Mouse (Mus musculus): ENCODE measurements around the gene Pbx4. TPM values are rescaled to one million over a fixed set of nuclear protein-coding genes. Genes with fewer than 3 reads are reported as not detected.

Gene Pbx4
- polyA plus RNA-seq, 1 experiment from 2014 or later, result 62.3 TPM

- H3K9me3 ChIP-seq (ENCODE audit: control insufficient read depth, low read length), result no peaks in the 10 kb centered on the region
- H3K27me3 ChIP-seq (ENCODE audit: control insufficient read depth, insufficient read depth, low read length), result peaks cover 1% of the 10 kb centered on the region; the same call in 1 of the 2 replicates
- H3K4me1 ChIP-seq (ENCODE audit: control insufficient read depth, insufficient read depth, low read length), result no peaks in the 10 kb centered on the region
- H3K27ac ChIP-seq (replicated peaks; ENCODE audit: low read depth, low read length), result no peak overlapping the region
- WGBS, result 13% methylated on average over 9 of the region's 9 CpGs
- no peak overlapping the region for H3K4me3 ChIP-seq (replicated peaks; ENCODE audit: low read depth, low read length)
- H3K36me3 ChIP-seq (ENCODE audit: control insufficient read depth, insufficient read depth, low read length), result peaks cover 24% of the 10 kb centered on the region
- DNase-seq (peak; percentile 85), ATAC-seq (ENCODE audit: low FRiP score, low TSS enrichment) (no peak)
- H3K9ac ChIP-seq (replicated peaks; ENCODE audit: low read length), result no peak overlapping the region
- no peak overlapping the region for H3K4me2 ChIP-seq (ENCODE audit: low read length)
Measured at GRCm38 (mm10) chr8:69874155-69874554, 41.9 kb downstream of the Pbx4 start.

- H3K36me3 ChIP-seq (ENCODE audit: control insufficient read depth, insufficient read depth, low read length), result peaks cover 24% of the 10 kb centered on the region
- 92% methylated on average over 13 of the region's 13 CpGs for WGBS
- H3K4me3 ChIP-seq (replicated peaks; ENCODE audit: low read depth, low read length), result no peak overlapping the region
- no peaks in the 10 kb centered on the region for H3K9me3 ChIP-seq (ENCODE audit: control insufficient read depth, low read length)
- H3K9ac ChIP-seq (replicated peaks; ENCODE audit: low read length), result no peak overlapping the region
- no peak overlapping the region for H3K27ac ChIP-seq (replicated peaks; ENCODE audit: low read depth, low read length)
- no peak for DNase-seq
- no peak overlapping the region for H3K4me2 ChIP-seq (ENCODE audit: low read length)
- H3K27me3 ChIP-seq (ENCODE audit: control insufficient read depth, insufficient read depth, low read length), result peaks cover 6% of the 10 kb centered on the region
- no peaks in the 10 kb centered on the region for H3K4me1 ChIP-seq (ENCODE audit: control insufficient read depth, insufficient read depth, low read length)
- ATAC-seq (ENCODE audit: low FRiP score, low TSS enrichment), result no peak
Measured at GRCm38 (mm10) chr8:69874654-69875053, 42.4 kb downstream of the Pbx4 start.

DNA sequence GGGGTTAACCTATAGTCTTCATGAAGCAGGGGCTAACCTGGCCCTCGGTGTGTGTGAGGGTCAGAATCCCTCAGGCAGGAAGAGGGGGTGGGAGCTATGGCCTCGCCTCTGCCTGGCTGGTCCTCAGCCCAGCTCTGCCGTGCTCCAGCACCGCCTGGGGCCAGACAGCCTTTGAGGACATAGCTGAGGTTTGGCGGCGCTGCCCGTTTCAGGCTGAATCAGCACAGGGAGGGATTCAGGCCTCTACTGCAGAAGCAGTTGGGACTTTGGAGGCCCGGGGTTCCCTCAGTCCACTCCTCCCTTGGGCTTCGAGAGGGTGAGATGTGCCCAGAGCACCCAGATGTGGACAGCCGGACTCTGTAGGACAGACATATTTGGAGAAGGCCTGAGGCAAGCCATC lies 43.8 kb downstream of the Pbx4 start:
- no peak for DNase-seq
- H3K9ac ChIP-seq (replicated peaks; ENCODE audit: low read length), result no peak overlapping the region; the same call in 1 of the 2 replicates
- no peak overlapping the region for H3K4me2 ChIP-seq (ENCODE audit: low read length)
- peaks cover 15% of the 10 kb centered on the region; the same call in 1 of the 2 replicates for H3K36me3 ChIP-seq (ENCODE audit: control insufficient read depth, insufficient read depth, low read length)
- 44% methylated on average over 10 of the region's 10 CpGs for WGBS
- no peak overlapping the region for H3K4me3 ChIP-seq (replicated peaks; ENCODE audit: low read depth, low read length)
- no peak for ATAC-seq (ENCODE audit: low FRiP score, low TSS enrichment)
- H3K9me3 ChIP-seq (ENCODE audit: control insufficient read depth, low read length), result no peaks in the 10 kb centered on the region
- peaks cover 21% of the 10 kb centered on the region for H3K27me3 ChIP-seq (ENCODE audit: control insufficient read depth, insufficient read depth, low read length)
- H3K27ac ChIP-seq (replicated peaks; ENCODE audit: low read depth, low read length), result no peak overlapping the region
- H3K4me1 ChIP-seq (ENCODE audit: control insufficient read depth, insufficient read depth, low read length), result no peaks in the 10 kb centered on the region

- WGBS, result 71% methylated on average over 10 of the region's 10 CpGs
- Histone ChIP-seq H3K27ac (replicated peaks; ENCODE audit: low read depth, low read length) (no peak overlapping the region), H3K9me3 (ENCODE audit: control insufficient read depth, low read length) (no peaks in the 10 kb centered on the region), H3K9ac (replicated peaks; ENCODE audit: low read length) (no peak overlapping the region), H3K27me3 (ENCODE audit: control insufficient read depth, insufficient read depth, low read length) (peaks cover 30% of the 10 kb centered on the region), H3K4me1 (ENCODE audit: control insufficient read depth, insufficient read depth, low read length) (no peaks in the 10 kb centered on the region), H3K4me2 (ENCODE audit: low read length) (no peak overlapping the region), H3K36me3 (ENCODE audit: control insufficient read depth, insufficient read depth, low read length) (peaks cover 8% of the 10 kb centered on the region; the same call in 1 of the 2 replicates), H3K4me3 (replicated peaks; ENCODE audit: low read depth, low read length) (no peak overlapping the region)
- ATAC-seq (ENCODE audit: low FRiP score, low TSS enrichment) (no peak), DNase-seq (no peak)
Measured at GRCm38 (mm10) chr8:69876967-69877366, 44.7 kb downstream of the Pbx4 start.

GRCm38 (mm10) chr8:69877396-69877795 lies 45.1 kb downstream of the Pbx4 start:
- H3K9me3 ChIP-seq (ENCODE audit: control insufficient read depth, low read length), result no peaks in the 10 kb centered on the region
- DNase-seq (no peak), ATAC-seq (ENCODE audit: low FRiP score, low TSS enrichment) (no peak)
- 85% methylated on average over 4 of the region's 4 CpGs for WGBS
- H3K4me3 ChIP-seq (replicated peaks; ENCODE audit: low read depth, low read length), result no peak overlapping the region
- H3K4me2 ChIP-seq (ENCODE audit: low read length), result no peak overlapping the region
- no peak overlapping the region; the same call in 1 of the 2 replicates for H3K9ac ChIP-seq (replicated peaks; ENCODE audit: low read length)
- H3K27ac ChIP-seq (replicated peaks; ENCODE audit: low read depth, low read length), result no peak overlapping the region
- peaks cover 34% of the 10 kb centered on the region for H3K27me3 ChIP-seq (ENCODE audit: control insufficient read depth, insufficient read depth, low read length)
- H3K4me1 ChIP-seq (ENCODE audit: control insufficient read depth, insufficient read depth, low read length), result no peaks in the 10 kb centered on the region
- peaks cover 4% of the 10 kb centered on the region; the same call in 1 of the 2 replicates for H3K36me3 ChIP-seq (ENCODE audit: control insufficient read depth, insufficient read depth, low read length)

GRCm38 (mm10) chr8:69877992-69878391 lies 45.7 kb downstream of the Pbx4 start:
- 52% methylated on average over 3 of the region's 3 CpGs for WGBS
- no peaks in the 10 kb centered on the region for H3K4me1 ChIP-seq (ENCODE audit: control insufficient read depth, insufficient read depth, low read length)
- H3K27me3 ChIP-seq (ENCODE audit: control insufficient read depth, insufficient read depth, low read length), result peaks cover 40% of the 10 kb centered on the region
- no peak overlapping the region; the same call in 1 of the 2 replicates for H3K9ac ChIP-seq (replicated peaks; ENCODE audit: low read length)
- DNase-seq (no peak), ATAC-seq (ENCODE audit: low FRiP score, low TSS enrichment) (no peak)
- H3K36me3 ChIP-seq (ENCODE audit: control insufficient read depth, insufficient read depth, low read length), result 0 out of 2 replicates have a peak, but pooled peaks cover 3% of the 10 kb centered on the region
- H3K4me3 ChIP-seq (replicated peaks; ENCODE audit: low read depth, low read length), result no peak overlapping the region
- no peaks in the 10 kb centered on the region for H3K9me3 ChIP-seq (ENCODE audit: control insufficient read depth, low read length)
- no peak overlapping the region for H3K4me2 ChIP-seq (ENCODE audit: low read length)
- H3K27ac ChIP-seq (replicated peaks; ENCODE audit: low read depth, low read length), result no peak overlapping the region

GRCm38 (mm10) chr8:69879678-69880077 lies 47.4 kb downstream of the Pbx4 start:
- Histone ChIP-seq H3K27me3 (ENCODE audit: control insufficient read depth, insufficient read depth, low read length) (peaks cover 57% of the 10 kb centered on the region), H3K9ac (replicated peaks; ENCODE audit: low read length) (no peak overlapping the region), H3K4me1 (ENCODE audit: control insufficient read depth, insufficient read depth, low read length) (no peaks in the 10 kb centered on the region), H3K4me2 (ENCODE audit: low read length) (no peak overlapping the region), H3K36me3 (ENCODE audit: control insufficient read depth, insufficient read depth, low read length) (no peaks in the 10 kb centered on the region), H3K9me3 (ENCODE audit: control insufficient read depth, low read length) (no peaks in the 10 kb centered on the region), H3K4me3 (replicated peaks; ENCODE audit: low read depth, low read length) (no peak overlapping the region), H3K27ac (replicated peaks; ENCODE audit: low read depth, low read length) (no peak overlapping the region)
- 52% methylated on average over 8 of the region's 8 CpGs for WGBS
- no peak for ATAC-seq (ENCODE audit: low FRiP score, low TSS enrichment)
- DNase-seq, result no peak

- no peak overlapping the region for H3K27ac ChIP-seq (replicated peaks; ENCODE audit: low read depth, low read length)
- no peak overlapping the region for H3K9ac ChIP-seq (replicated peaks; ENCODE audit: low read length)
- no peaks in the 10 kb centered on the region for H3K9me3 ChIP-seq (ENCODE audit: control insufficient read depth, low read length)
- DNase-seq (no peak), ATAC-seq (ENCODE audit: low FRiP score, low TSS enrichment) (no peak)
- peak overlapping the region; percentile 53 for H3K4me2 ChIP-seq (ENCODE audit: low read length)
- no peaks in the 10 kb centered on the region for H3K36me3 ChIP-seq (ENCODE audit: control insufficient read depth, insufficient read depth, low read length)
- H3K4me1 ChIP-seq (ENCODE audit: control insufficient read depth, insufficient read depth, low read length), result no peaks in the 10 kb centered on the region
- peaks cover 68% of the 10 kb centered on the region for H3K27me3 ChIP-seq (ENCODE audit: control insufficient read depth, insufficient read depth, low read length)
- H3K4me3 ChIP-seq (replicated peaks; ENCODE audit: low read depth, low read length), result peak overlapping the region; percentile 38
- WGBS, result 13% methylated on average over 37 of the region's 37 CpGs
Measured at GRCm38 (mm10) chr8:69880841-69881240, 48.5 kb downstream of the Pbx4 start.

DNA sequence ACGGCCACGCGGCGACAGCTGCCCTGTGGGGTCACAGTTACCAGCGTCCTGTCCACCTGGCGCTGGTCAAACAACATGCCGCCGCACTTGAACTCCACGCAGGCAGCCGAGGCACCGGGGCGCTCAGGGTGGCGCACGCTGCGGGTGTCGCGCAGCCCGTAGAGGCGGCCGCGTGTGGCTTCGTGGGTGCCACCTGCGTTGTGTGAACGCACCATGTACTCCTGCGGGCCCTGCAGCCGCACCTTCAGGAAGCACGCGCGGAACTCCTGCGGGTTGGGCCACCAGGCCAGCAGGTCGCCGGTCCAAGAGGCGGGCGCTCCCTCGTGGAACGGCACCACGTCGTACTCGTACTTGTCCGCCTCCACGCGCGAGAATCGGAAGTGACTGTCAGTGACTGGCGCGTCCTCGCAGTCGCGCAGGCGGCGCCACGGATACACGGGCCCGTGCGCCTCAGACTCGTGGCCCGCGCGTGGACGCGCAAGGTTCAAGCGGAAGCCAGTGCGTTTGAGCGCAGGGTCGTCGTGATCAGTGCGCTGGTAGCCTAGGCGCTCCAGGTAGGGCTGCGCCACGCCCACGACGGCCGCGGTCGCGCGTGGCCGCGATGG lies 49.1 kb downstream of the Pbx4 start:
- Histone ChIP-seq H3K36me3 (ENCODE audit: control insufficient read depth, insufficient read depth, low read length) (no peaks in the 10 kb centered on the region), H3K9ac (replicated peaks; ENCODE audit: low read length) (no peak overlapping the region; the same call in 1 of the 2 replicates), H3K4me1 (ENCODE audit: control insufficient read depth, insufficient read depth, low read length) (no peaks in the 10 kb centered on the region), H3K9me3 (ENCODE audit: control insufficient read depth, low read length) (no peaks in the 10 kb centered on the region), H3K4me2 (ENCODE audit: low read length) (peak overlapping the region; percentile 53), H3K27me3 (ENCODE audit: control insufficient read depth, insufficient read depth, low read length) (peaks cover 74% of the 10 kb centered on the region), H3K4me3 (replicated peaks; ENCODE audit: low read depth, low read length) (peak overlapping the region; percentile 38), H3K27ac (replicated peaks; ENCODE audit: low read depth, low read length) (no peak overlapping the region)
- DNase-seq (peak; percentile 30), ATAC-seq (ENCODE audit: low FRiP score, low TSS enrichment) (no peak; the same call in 1 of the 2 replicates)
- 18% methylated on average over 79 of the region's 79 CpGs for WGBS
